Mouse (Mus musculus) liver, embryonic 14.5 days (tissue): Measurements from ENCODE around the gene Otud7b.

Experiments used
- CTCF ChIP-seq: IDR thresholded peaks from 2 replicates; pipeline ENCODE4 v1.5.1; 2016; ENCODE audit warnings: antibody characterized with exemption, low read depth, control low read depth
- EP300 ChIP-seq: IDR thresholded peaks from 2 replicates; pipeline ENCODE4 v1.6.1; 2016; ENCODE audit warnings: antibody characterized with exemption, low read depth

- TF ChIP-seq CTCF (no peak), EP300 (no peak)
Observed at GRCm38 (mm10) chr3:96133327-96133905, 29.1 kb downstream of the Otud7b start.
